Mouse (Mus musculus): Measurements from ENCODE around the gene Plcl2. TPM values are rescaled to one million over a fixed set of nuclear protein-coding genes. Genes with fewer than 3 reads are reported as not detected.
"Not testable (repeated sequence)": the region's sequence is repeated elsewhere in the genome, so short reads cannot be mapped to it uniquely, and the experiment has no call there.

Gene Plcl2
- polyA plus RNA-seq, 1 experiment from 2014 or later: 5.6 TPM

DNA sequence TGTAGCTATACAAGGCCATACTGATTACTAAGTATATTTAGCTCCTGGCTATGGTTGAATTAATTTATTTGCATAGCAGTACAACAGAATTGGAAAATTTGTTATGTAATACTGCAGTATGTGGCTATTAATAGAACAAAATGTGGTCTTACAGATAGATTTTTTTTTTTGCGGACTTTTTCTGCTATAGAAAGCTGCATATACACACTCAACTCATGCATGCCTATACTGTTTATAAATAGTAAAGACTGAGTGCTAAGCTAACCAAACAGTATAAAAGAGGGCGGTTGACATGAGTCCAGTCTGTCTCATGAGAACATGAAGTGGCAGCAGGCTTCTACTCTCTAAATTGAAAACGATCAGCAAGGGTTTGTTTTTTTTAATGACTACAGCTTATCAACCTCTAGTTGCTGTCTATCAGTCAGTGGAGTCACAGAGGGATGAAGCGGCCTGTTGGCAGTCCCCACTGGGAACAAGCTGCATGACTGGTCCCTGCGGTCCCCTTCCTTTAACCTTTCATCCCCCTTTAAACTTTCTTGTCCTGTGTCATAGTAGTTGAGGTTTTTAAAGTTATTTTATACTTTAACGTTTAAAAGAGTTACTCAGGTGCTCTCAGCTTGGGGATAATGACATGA is 8.7 kb downstream of the Plcl2 start:
- TF ChIP-seq CTCF (IDR thresholded peaks at IDR 0.05; ENCODE audit: low read depth): no peak
- 59% methylated on average over 6 of the region's 6 CpGs for WGBS
- Histone ChIP-seq H3K27ac (ENCODE audit: low read depth) (no peak overlapping the region), H3K4me2 (no peak overlapping the region), H3K9me3 (ENCODE audit: low read depth, low read length) (no peaks in the 10 kb centered on the region), H3K9ac (no peak overlapping the region), H3K36me3 (ENCODE audit: insufficient read depth) (no peaks in the 10 kb centered on the region), H3K4me1 (ENCODE audit: insufficient read depth) (no peaks in the 10 kb centered on the region), H3K4me3 (ENCODE audit: low read depth, low read length) (no peak overlapping the region), H3K27me3 (ENCODE audit: insufficient read depth, low read length) (no peaks in the 10 kb centered on the region)
- ATAC-seq (ENCODE audit: insufficient read depth) (no peak), DNase-seq (peak; percentile 15)

- 70% methylated on average over 5 of the region's 5 CpGs for WGBS
Measured at GRCm38 (mm10) chr17:50519588-50519987, 10.4 kb downstream of the Plcl2 start.

DNA sequence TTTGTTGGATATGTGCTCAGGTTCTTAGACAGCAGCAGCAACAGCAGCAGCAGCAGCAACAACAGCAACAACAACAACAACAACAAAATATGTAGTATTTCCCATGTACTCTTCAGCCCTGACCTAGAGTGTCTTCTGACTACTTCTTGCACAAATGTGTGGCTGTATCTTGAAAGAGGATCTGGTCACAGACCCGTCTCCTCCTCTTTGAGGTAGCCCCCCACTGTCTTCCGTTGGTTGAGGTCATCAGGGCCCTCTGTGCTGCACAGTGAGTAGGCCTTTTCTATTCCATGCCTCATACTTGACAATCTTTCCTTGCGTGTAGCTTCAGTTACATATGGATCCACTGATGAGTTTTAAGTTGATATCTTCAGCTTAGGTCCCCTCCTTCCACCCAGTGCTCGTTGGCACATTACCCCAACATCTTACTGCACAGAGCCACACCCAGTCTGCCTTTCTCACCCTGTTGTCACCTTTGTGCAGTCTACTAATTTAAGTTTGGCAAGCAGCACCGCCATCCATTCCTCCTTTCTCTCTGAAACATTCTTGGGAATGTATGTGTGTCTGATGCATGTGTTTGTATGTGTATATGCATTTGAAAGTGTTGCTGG is 13.4 kb downstream of the Plcl2 start:
- DNase-seq: no peak
- no peaks in the 10 kb centered on the region for H3K9me3 ChIP-seq (ENCODE audit: low read depth, low read length)
- no peak overlapping the region for H3K9ac ChIP-seq
- H3K27me3 ChIP-seq (ENCODE audit: insufficient read depth, low read length): no peaks in the 10 kb centered on the region
- H3K4me3 ChIP-seq (ENCODE audit: low read depth, low read length): no peak overlapping the region
- WGBS: 69% methylated on average over 5 of the region's 5 CpGs
- no peaks in the 10 kb centered on the region for H3K36me3 ChIP-seq (ENCODE audit: insufficient read depth)
- no peak for ATAC-seq (ENCODE audit: insufficient read depth)
- TF ChIP-seq CTCF (IDR thresholded peaks at IDR 0.05; ENCODE audit: low read depth): no peak
- no peaks in the 10 kb centered on the region for H3K4me1 ChIP-seq (ENCODE audit: insufficient read depth)
- H3K4me2 ChIP-seq: no peak overlapping the region
- H3K27ac ChIP-seq (ENCODE audit: low read depth): no peak overlapping the region

More at GRCm38 (mm10) chr17:50519588-50519987, 10.4 kb downstream of the Plcl2 start:
- Histone ChIP-seq H3K4me1 (ENCODE audit: insufficient read depth) (no peaks in the 10 kb centered on the region), H3K4me2 (no peak overlapping the region), H3K36me3 (ENCODE audit: insufficient read depth) (no peaks in the 10 kb centered on the region), H3K9ac (no peak overlapping the region), H3K9me3 (ENCODE audit: low read depth, low read length) (no peaks in the 10 kb centered on the region), H3K27ac (ENCODE audit: low read depth) (no peak overlapping the region), H3K4me3 (ENCODE audit: low read depth, low read length) (no peak overlapping the region), H3K27me3 (ENCODE audit: insufficient read depth, low read length) (no peaks in the 10 kb centered on the region)
- no peak for ATAC-seq (ENCODE audit: insufficient read depth)
- no peak for DNase-seq
- no peak for TF ChIP-seq CTCF (IDR thresholded peaks at IDR 0.05; ENCODE audit: low read depth)

DNA sequence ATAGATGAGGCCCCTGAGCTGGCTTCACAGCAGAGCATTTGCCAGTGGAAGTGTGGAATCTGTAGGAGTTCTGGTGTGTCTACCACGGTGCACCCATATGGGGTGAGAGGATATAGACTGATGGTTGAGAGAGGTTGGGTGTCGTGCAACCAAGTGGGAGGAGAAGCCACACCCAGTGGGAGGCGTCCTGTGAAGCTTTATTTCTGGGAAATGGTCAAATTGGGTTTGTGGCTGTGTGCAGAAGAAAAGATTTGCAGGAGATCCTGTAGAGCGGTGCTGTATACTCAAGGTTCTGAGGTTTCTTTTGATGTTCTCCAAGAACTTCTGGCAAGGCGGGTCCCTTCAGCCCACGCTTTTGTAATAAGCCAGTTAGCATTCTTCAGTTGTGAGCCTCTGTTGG is 15.8 kb downstream of the Plcl2 start:
- Histone ChIP-seq H3K9ac (no peak overlapping the region), H3K36me3 (ENCODE audit: insufficient read depth) (no peaks in the 10 kb centered on the region), H3K4me3 (ENCODE audit: low read depth, low read length) (no peak overlapping the region), H3K27me3 (ENCODE audit: insufficient read depth, low read length) (no peaks in the 10 kb centered on the region), H3K4me2 (no peak overlapping the region), H3K27ac (ENCODE audit: low read depth) (no peak overlapping the region), H3K9me3 (ENCODE audit: low read depth, low read length) (no peaks in the 10 kb centered on the region), H3K4me1 (ENCODE audit: insufficient read depth) (no peaks in the 10 kb centered on the region)
- no peak for TF ChIP-seq CTCF (IDR thresholded peaks at IDR 0.05; ENCODE audit: low read depth)
- WGBS: 78% methylated on average over 6 of the region's 6 CpGs
- DNase-seq (no peak), ATAC-seq (ENCODE audit: insufficient read depth) (no peak)

DNA sequence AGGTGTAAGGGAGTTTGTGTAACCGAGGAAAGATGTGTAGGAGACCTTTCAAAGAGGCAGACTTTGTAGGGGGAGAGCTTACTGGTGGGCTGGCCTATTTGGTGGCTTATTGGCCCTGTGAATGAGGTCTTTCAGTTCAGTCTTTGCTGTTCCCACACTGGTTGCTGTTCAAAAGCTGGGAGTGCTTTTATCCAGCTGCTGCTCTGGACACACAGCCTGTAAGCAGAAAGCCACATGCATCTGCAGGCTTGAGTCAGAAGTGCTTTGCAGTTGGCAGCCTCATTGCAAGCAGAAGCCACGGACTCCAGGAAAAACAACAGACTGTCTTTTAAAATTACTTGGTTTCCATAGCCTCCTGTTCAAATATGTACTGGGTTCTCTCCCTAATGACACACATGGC is 16.6 kb downstream of the Plcl2 start:
- Histone ChIP-seq H3K27me3 (ENCODE audit: insufficient read depth, low read length) (no peaks in the 10 kb centered on the region), H3K4me3 (ENCODE audit: low read depth, low read length) (no peak overlapping the region), H3K4me2 (no peak overlapping the region), H3K9me3 (ENCODE audit: low read depth, low read length) (no peaks in the 10 kb centered on the region), H3K36me3 (ENCODE audit: insufficient read depth) (no peaks in the 10 kb centered on the region), H3K9ac (no peak overlapping the region), H3K4me1 (ENCODE audit: insufficient read depth) (no peaks in the 10 kb centered on the region), H3K27ac (ENCODE audit: low read depth) (no peak overlapping the region)
- no peak for DNase-seq
- WGBS: 61% methylated on average over 2 of the region's 2 CpGs
- TF ChIP-seq CTCF (IDR thresholded peaks at IDR 0.05; ENCODE audit: low read depth): no peak
- ATAC-seq (ENCODE audit: insufficient read depth): no peak

DNA sequence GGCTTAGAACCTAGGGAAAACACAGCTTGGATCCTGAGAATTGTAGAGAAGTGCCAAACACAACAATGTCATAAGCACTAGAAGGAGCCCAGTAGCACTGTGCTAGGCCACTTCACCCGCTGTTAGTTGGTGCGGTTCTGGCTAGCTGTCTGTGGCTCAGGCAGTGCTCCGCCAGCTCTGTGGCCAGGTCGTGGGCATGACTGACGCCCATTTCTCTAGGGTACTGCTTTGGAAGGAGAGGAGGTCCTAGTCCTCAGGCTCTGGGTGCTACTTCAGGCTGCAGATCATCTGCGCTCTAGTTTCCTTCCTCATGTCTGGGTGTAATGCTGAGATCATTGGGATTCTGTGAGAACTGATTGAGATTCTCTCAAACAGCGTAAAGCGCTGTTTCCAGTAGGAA is 20.9 kb downstream of the Plcl2 start:
- ATAC-seq (ENCODE audit: insufficient read depth): no peak

GRCm38 (mm10) chr17:50534889-50535288 is 25.7 kb downstream of the Plcl2 start:
- H3K4me3 ChIP-seq (ENCODE audit: low read depth, low read length); H3K36me3 ChIP-seq (ENCODE audit: insufficient read depth); H3K27me3 ChIP-seq (ENCODE audit: insufficient read depth, low read length); H3K4me2 ChIP-seq; DNase-seq; H3K27ac ChIP-seq (ENCODE audit: low read depth); ATAC-seq (ENCODE audit: insufficient read depth); H3K9ac ChIP-seq; H3K9me3 ChIP-seq (ENCODE audit: low read depth, low read length); H3K4me1 ChIP-seq (ENCODE audit: insufficient read depth): not testable (repeated sequence)
- WGBS: 88% methylated on average over 2 of the region's 2 CpGs

More for the DNA sequence above, 20.9 kb downstream of the Plcl2 start:
- Histone ChIP-seq H3K4me3 (ENCODE audit: low read depth, low read length) (no peak overlapping the region), H3K4me1 (ENCODE audit: insufficient read depth) (no peaks in the 10 kb centered on the region), H3K4me2 (no peak overlapping the region), H3K9ac (no peak overlapping the region), H3K9me3 (ENCODE audit: low read depth, low read length) (no peaks in the 10 kb centered on the region), H3K36me3 (ENCODE audit: insufficient read depth) (no peaks in the 10 kb centered on the region), H3K27ac (ENCODE audit: low read depth) (no peak overlapping the region), H3K27me3 (ENCODE audit: insufficient read depth, low read length) (no peaks in the 10 kb centered on the region)
- no peak for DNase-seq
- WGBS: 85% methylated on average over 8 of the region's 8 CpGs
- no peak for TF ChIP-seq CTCF (IDR thresholded peaks at IDR 0.05; ENCODE audit: low read depth)
